Mouse (Mus musculus) Patski (cell line): ENCODE data around the gene Fam166b. TPM values are rescaled to one million over a fixed set of nuclear protein-coding genes. Genes with fewer than 3 reads are reported as not detected.
A peak's percentile ranks its signal among the peaks of the same experiment; 100 is the strongest.

Source experiments
- ATAC-seq: fragments of 100-300 bp; one replicate; pipeline ENCODE4 v1.8.0; 2021
- CTCF ChIA-PET: fragments of 350-600 bp; sonication (Branson Sonifier 250); formaldehyde crosslinking; loops from one replicate; lab custom pipeline; 2022; ENCODE audit warnings: inconsistent platforms; lab: Charles Lee
- POLR2A ChIA-PET: fragments of 350-600 bp; sonication (Branson Sonifier 250); formaldehyde crosslinking; loops from one replicate; lab custom pipeline; 2022; ENCODE audit warnings: antibody characterized with exemption, inconsistent platforms; lab: Charles Lee
- DNase-seq: peaks from one replicate; pipeline ENCODE4 v3.0.0-alpha.2; 2011; ENCODE audit warnings: low read depth, low spot score
- H3K27me3 ChIP-seq: fragments of 371-371 bp; one replicate; pipeline ENCODE4 v1.5.1; 2021
- CTCF ChIP-seq: fragments of 100-300 bp; IDR thresholded peaks from one replicate; pipeline ENCODE4 v1.5.1; 2021
- in situ Hi-C: fragments of 300-500 bp; cut with MboI; formaldehyde crosslinking; loops from 3 replicates; pipeline ENCODE4 v1.11.1; 2018; ENCODE audit warnings: low pct_unique_long_range_greater_than_20kb, mixed read lengths
- polyA plus RNA-seq: library from polyadenylated mRNA; unstranded; gene quantifications from one replicate; pipeline ENCODE4 v1.2.3, GENCODE M21; 2021

Gene Fam166b
- polyA plus RNA-seq, 1 experiment from 2014 or later, result 0.17 TPM

DNA sequence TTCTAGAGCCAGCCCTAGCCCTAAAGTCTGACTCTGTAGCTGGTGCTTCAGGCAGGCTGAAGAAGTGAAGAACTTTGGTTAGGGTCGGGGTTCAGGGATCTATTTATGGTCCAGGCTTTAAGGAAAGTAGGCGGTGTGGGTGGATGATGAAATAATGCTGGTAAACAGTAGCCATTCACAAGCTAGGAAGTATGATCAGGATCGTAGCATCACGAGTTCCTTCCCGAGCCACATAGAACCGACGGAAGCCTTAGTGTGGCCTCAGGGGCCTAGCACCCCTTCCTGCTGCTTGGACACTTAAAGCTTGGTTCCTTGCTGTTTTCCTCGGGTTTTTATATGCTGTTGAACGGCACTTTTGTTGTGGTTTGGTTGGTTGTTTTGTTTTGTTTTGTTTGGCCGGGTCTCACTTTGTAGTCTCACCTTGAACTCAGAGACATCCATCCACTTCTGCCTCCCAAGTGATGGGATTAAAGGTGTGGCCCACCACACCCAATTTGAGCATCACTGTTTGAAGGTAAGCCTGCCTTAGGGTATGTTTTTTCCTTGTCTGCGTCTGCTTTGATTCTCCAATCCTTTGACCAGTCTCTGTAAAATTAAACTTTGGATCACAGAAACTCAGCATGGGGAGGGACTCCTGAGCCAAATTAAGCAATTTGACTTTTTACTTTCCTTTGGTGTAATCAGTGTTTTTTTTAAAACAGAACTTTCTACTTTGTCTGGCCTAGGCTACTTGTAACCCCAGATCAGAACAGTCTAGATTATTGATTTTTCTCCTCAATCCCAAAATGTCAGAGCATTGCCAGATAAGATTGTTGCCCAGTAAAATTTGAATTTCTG, 45.5 kb downstream of the Fam166b start:
- no peak for TF ChIP-seq CTCF
- ATAC-seq, result peak; percentile 10
- no peaks in the 10 kb centered on the region for H3K27me3 ChIP-seq
- ChIA-PET POLR2A (interaction anchor here (0.7 to 1.5 kb wide), 6 partner anchors 10 to 74 kb away, joined by 3 to 6 read pairs (median 4); no protein-coding TSS in a partner anchor), CTCF (interaction anchor here (0.7 to 1.1 kb wide), 4 partner anchors 11 to 15 kb away, joined by 3 to 6 read pairs (median 3); no protein-coding TSS in a partner anchor)
- in situ Hi-C loops, result loop anchor here (5.0 kb wide), 1 partner anchor 34 kb away; no protein-coding TSS in a partner anchor
- DNase-seq, result no peak

DNA sequence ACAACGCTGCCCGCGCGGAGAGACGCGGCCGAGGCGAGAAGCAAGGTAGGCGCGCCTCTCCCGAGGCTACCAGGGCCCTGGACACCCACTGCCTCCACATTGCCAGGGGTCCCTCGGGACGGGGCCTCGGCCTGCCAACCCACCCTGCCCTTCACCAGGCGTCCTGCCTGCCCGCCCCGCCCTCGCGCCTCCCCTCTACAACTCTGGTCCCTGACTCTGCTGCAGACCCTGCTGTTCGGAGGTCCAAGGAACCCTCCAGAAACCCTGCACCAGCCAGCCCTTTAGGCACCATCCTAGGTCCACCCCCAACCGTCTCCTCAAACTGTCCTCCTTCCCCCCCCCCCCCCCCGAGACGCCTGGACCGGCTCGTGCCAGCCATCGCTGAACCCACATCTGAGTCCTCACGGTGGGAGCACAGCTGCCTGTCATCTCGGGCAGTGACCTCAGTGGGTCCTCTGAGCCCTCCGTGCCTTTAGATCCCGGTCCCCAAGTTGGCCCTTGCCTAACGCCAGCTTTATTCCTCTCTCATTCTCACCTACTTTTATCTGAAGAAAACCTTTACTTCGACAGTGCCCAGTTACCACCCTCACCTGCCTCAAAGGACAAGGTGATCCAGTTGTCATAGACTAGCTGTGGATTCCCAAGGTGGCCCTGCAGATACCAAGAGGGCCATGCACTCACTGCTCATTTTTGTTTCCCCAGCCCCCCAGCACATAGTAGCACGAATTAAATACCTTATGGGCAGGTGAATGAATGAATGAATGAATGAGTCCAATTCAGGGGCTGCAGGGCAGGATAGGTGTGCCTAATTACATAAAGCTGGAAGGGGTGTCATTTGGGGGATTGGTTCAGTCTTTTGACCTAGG, 46.5 kb downstream of the Fam166b start:
- no peaks in the 10 kb centered on the region for H3K27me3 ChIP-seq
- CTCF ChIA-PET, result interaction anchor here (0.7 to 1.1 kb wide), 4 partner anchors 10 to 16 kb away, joined by 3 to 6 read pairs (median 3); no protein-coding TSS in a partner anchor
- POLR2A ChIA-PET, result interaction anchor here (0.7 to 1.5 kb wide), 6 partner anchors 11 to 73 kb away, joined by 3 to 6 read pairs (median 4); no protein-coding TSS in a partner anchor
- DNase-seq (no peak), ATAC-seq (peak; percentile 38)
- no peak for TF ChIP-seq CTCF
- in situ Hi-C loops, result loop anchor here (5.0 kb wide), 1 partner anchor 35 kb away; no protein-coding TSS in a partner anchor

DNA sequence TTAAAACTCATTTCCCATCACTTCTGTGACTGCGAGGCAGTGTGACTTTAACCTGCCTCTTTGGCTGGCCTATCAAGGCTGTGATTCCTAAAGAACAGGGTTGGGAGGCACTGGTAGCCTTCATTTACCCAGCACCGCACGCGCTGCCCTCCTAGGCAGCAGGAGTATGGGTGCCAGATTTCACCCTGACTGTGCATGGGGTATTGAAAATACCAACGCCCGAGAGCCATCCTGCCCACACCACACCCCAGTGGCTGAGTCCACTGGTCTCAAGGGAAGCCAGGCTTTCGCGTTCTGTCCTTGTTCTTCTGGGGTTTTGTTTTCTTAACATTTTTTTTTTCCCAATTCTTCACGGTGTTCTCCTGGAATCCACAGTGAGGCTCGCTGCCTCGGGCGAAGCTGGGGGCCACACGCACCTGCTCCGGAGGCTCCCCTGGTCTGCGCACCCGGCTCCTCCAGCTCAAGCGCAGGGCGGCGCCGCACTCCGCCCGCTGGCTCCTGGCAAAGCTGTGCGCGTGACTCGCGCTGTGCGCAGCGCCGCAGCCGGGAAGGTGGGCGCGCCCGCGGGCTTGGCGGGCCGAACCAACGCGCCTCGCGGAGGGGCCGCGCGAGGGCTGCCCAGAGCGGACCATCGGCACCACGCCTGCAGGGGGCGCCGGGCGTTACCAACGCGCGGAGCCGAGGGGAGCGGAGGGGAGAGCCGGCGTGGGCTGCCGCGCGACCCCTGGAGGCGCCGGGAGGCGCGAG, 47.4 kb downstream of the Fam166b start, which contains the start of gene Rusc2:
Rusc2 (plus strand) TSS at position 572 of the 747 bp plus-strand sequence.
- no peaks in the 10 kb centered on the region for H3K27me3 ChIP-seq
- CTCF ChIA-PET, result interaction anchor here (1.3 kb wide), 1 partner anchor 8 kb away, joined by 3 read pairs; no protein-coding TSS in a partner anchor
- TF ChIP-seq CTCF, result peak; percentile 94
- ATAC-seq (peak; percentile 82), DNase-seq (no peak)
- POLR2A ChIA-PET, result no interaction called here
- in situ Hi-C loops, result loop anchor here (5.0 kb wide), 1 partner anchor 36 kb away; no protein-coding TSS in a partner anchor

DNA sequence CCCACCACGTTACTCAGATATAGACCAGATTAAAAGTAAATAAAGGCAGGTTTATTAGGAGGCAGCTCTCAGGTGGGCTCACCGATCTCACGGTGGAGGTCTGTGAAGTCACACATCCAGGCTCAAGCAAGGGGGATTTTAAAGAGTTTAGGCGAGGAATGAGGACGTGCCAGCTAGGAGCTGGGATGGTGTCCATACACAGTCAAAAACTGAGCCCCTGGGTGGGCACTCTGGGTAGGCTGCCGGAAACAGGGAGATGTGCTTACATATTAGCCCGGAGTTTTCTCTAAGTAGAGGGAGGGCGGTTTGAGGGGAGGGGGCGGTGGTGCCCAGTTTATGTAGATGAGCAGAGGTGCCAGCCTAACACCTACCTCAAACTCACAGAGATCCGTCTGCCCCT, 48.0 kb downstream of the Fam166b start:
- TF ChIP-seq CTCF, result no peak
- no peak for ATAC-seq
- in situ Hi-C loops, result loop anchor here (5.0 kb wide), 1 partner anchor 36 kb away; no protein-coding TSS in a partner anchor

DNA sequence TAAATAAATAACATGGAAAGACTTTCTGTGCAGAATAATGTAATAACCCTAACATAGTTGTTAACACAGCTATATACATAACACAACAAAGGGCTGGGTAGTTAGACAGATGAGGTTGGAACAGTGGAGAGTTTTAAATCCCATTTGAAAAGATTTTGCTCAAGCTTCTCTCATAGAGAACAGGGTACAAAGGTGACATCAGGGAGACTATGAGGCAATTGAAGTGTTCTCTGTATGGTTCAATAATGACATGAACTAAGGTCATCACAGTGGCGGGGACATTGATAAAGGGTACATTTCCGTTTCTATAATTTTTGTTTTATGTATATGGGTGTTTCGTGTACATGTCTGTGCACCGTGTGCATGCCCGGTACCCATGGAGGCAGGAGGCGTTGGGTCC, 49.3 kb downstream of the Fam166b start:
- in situ Hi-C loops, result no loop called here
- no peak for ATAC-seq

More for the DNA sequence above, 48.0 kb downstream of the Fam166b start:
- no peak for DNase-seq
- no peaks in the 10 kb centered on the region for H3K27me3 ChIP-seq
- CTCF ChIA-PET, result interaction anchor here (1.3 kb wide), 1 partner anchor 9 kb away, joined by 3 read pairs; no protein-coding TSS in a partner anchor
- POLR2A ChIA-PET, result no interaction called here

More for the DNA sequence above, 49.3 kb downstream of the Fam166b start:
- DNase-seq, result no peak
- no peak for TF ChIP-seq CTCF
- POLR2A ChIA-PET, result no interaction called here
- CTCF ChIA-PET, result no interaction called here
- no peaks in the 10 kb centered on the region for H3K27me3 ChIP-seq

Other genes starting within 250 kb of the Fam166b start
- 0.59 TPM for gene Atp8b5, start 162.0 kb downstream of the Fam166b start, polyA plus RNA-seq
- 29.6 TPM for gene Rusc2, start 47.2 kb downstream of the Fam166b start, polyA plus RNA-seq
- gene Tesk1, start 12.8 kb upstream of the Fam166b start, polyA plus RNA-seq, result 50.4 TPM
- 3.3 TPM for gene Cd72, start 25.5 kb upstream of the Fam166b start, polyA plus RNA-seq
- gene Sit1, start 54.6 kb upstream of the Fam166b start, polyA plus RNA-seq, result not detected
- gene Ccdc107, start 63.8 kb upstream of the Fam166b start, polyA plus RNA-seq, result 42.8 TPM
- 5.5 TPM for gene Arhgef39, start 70.6 kb upstream of the Fam166b start, polyA plus RNA-seq
- not detected for gene Car9, start 77.8 kb upstream of the Fam166b start, polyA plus RNA-seq
- 0.22 TPM for gene Tpm2, start 94.6 kb upstream of the Fam166b start, polyA plus RNA-seq
- gene Creb3, start 133.2 kb upstream of the Fam166b start, polyA plus RNA-seq, result 74.6 TPM
- 112 TPM for gene Tln1, start 133.6 kb upstream of the Fam166b start, polyA plus RNA-seq
- gene Rgp1, start 149.6 kb upstream of the Fam166b start, polyA plus RNA-seq, result 25.3 TPM
- gene Gba2, start 149.7 kb upstream of the Fam166b start, polyA plus RNA-seq, result 12.5 TPM
- not detected for gene Msmp, start 155.4 kb upstream of the Fam166b start, polyA plus RNA-seq
- gene Npr2, start 202.8 kb upstream of the Fam166b start, polyA plus RNA-seq, result 47.2 TPM
- 0.50 TPM for gene Spag8, start 224.5 kb upstream of the Fam166b start, polyA plus RNA-seq
- 69.0 TPM for gene Hint2, start 227.3 kb upstream of the Fam166b start, polyA plus RNA-seq
- 4.8 TPM for gene Tmem8b, start 239.8 kb upstream of the Fam166b start, polyA plus RNA-seq
- 0.59 TPM for gene Fam221b, start 240.0 kb upstream of the Fam166b start, polyA plus RNA-seq